Mouse (Mus musculus) adrenal gland, postnatal 4 days (tissue): ENCODE results near the gene Socs2. TPM values are rescaled to one million over a fixed set of nuclear protein-coding genes. Genes with fewer than 3 reads are reported as not detected.

Experiments
- DNase-seq, 2 experiments: peaks; one replicate each; pipeline ENCODE4 v3.0.0; 2021 to 2022; ENCODE audit warnings: low spot score in 2 of 2, mixed read lengths in 2 of 2
- total RNA-seq, 2 experiments: library from RNA; stranded (reverse); gene quantifications; 2 replicates each; pipeline ENCODE4 v1.2.3; 2021

Gene Socs2
- total RNA-seq, 2 experiments from 2014 or later = 41.3 to 44.5 TPM

DNA sequence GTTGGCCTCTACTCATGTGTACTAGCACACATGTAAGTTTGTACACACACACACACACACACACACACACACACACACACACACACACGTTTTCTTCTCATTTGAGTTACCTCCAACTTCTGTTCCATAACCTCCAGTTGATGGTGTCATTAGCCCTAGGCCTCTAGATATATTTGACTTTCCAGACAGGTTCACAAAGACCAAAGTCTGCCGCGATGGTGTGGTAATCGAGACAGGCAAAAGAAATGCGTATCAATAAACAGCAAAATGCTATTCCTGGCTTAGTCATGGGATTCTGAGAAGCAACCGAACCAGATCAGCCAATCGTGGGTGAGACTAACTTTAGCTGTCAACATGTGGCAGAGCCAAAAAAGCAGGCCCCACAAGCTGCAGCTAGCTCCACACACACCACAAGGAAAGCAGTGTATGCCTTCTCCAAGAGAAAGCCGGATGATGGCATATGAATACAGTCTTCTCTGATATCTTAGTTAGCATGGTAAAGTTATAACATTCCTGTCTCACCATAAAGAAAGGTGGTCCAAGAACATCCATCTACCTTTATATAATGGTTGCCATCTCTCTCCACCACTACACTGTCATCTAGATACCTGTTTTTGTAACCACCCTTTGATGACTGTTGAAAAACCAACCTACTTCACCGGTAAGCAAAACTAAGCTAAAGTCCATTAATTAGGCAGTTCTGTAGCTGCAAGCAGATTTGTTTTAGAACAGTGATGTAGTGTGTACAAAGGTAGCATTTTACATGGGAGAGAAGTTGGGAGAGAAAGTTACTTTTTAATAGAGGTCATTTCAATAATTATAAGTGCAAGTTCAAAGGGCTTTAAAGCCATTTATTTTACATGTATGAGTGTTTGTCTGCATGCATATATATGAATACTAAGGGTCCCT lies 9.5 kb upstream of the Socs2 start:
- no peak for DNase-seq

DNA sequence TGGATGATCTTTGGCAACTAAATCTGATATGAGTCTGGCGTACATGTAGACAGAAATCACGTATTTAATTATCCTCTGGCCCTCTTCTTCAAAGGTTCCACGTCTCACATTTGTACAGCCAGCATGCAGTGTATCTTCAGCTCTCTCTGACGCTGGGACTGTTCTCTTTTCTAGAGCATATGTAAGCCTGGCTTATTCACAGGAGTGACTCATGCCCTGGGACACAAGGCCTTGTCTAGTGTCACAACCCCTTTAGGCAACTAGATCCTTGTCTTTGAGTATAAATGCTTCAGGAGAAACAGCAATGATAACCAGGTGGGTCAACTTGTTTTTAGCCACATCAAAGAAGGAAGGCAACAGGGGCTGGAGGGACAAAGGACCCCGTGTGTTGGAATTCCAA lies 5.7 kb upstream of the Socs2 start:
- DNase-seq = no peak

DNA sequence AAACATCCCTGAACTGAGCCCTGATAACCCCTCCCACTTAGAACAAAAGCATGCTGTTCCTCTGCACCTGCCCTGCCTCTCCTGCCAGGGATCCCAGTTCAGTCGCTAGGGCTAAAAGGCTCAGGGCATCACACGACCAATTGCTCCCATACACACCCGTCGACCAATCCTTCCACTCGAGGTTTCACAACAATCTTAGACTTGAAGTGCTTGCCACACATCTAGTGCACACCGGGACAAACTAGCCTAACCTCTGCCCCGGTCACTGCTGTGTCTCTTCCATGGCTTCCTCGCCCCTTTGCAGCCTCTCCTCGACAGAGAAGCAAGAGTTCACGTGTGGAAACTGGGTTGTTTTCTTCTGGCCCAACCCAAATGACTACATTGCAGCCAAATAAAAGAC lies 3.3 kb upstream of the Socs2 start:
- no peak for DNase-seq

DNA sequence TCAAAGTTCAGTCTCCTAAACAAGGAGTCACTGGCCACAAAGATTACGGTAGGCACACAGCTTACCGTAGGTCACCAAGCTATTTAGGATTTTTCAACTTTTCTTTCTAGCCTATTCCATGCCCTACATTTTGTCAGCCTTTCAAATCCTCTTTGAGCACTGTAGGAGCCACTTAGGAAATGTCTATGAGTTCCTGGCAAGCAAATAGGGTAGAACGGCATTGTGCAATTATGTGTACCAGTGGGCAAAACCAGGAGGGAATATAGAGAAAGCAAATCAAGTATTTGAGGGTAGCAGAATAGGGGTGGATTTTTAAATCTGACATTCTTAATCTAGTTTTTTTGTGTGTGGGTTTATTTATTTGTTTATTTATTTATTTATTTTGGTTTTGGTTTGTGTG lies 2.7 kb upstream of the Socs2 start:
- no peak for DNase-seq

DNA sequence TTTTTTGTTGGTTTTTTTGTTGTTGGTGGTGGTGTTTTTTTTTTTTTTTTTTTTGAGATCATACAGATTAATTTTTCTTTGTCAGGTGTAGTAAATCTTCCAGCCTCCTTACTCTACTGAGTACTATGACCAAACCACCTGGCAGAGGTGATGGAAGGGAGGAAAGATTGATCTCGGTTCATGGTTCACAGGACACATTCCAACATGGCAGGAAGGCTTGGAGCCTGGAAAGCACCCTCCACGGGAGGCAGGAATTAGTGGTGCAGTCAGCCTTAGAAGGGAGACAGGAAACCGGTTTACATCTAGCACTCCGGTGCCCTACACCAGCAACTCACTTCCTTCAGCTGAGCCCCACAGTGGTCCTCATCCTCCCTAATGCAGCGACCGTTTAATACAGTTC lies 1.7 kb upstream of the Socs2 start:
- DNase-seq = no peak

DNA sequence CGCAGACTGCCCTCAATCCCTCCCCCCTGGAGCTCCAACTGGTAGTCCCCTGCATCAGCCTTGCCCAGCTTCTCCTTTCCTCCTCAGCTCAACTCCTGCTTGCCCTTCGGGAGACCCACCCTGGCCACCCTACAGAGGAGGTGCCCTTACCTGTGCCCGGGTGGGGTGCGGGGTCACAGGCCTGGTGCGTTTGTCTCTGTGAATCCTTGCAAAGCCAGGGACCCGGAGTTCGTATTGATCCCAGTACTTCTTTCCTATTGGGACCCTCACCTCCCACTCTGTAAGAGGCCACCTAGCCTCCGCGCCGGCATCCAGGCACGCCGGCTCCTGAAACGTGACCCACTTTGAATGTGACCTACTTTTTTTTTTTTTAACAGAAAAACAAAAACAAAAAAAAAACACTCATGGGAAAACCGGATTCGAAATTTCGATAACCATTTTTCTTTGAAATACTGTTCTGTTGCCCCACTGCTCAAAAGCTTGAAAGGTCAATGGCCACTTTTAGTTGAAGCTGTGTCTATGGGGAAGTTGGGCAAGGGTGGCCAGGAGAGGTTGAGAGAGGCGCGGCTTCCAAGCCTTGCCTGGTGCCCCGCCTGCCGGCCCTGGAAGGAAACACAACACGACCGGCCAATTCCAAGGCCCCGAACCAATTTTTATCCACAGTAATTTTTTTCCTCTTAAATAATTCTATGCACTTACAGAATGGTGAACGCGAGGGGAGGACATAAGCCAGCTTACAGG lies 686 bp upstream of the Socs2 start:
- peak; percentile 43 to 57 for DNase-seq

DNA sequence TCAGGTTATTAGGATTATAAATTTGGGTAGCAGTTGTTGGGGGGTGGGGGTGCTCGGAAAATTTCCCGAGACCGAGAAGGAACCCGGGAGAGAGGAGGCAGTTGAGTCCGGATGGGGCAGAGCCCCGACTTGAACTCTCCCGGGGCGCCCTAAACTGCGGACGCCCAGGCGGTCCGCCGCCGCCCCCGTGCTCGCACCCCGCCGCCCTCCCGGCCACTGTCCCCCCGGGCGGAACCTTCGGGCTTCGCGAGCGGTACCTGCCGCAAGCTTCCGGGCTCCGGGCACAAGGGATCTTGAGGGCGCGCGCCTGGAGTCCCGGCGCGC lies 657 bp downstream of the Socs2 start:
- DNase-seq = no peak

DNA sequence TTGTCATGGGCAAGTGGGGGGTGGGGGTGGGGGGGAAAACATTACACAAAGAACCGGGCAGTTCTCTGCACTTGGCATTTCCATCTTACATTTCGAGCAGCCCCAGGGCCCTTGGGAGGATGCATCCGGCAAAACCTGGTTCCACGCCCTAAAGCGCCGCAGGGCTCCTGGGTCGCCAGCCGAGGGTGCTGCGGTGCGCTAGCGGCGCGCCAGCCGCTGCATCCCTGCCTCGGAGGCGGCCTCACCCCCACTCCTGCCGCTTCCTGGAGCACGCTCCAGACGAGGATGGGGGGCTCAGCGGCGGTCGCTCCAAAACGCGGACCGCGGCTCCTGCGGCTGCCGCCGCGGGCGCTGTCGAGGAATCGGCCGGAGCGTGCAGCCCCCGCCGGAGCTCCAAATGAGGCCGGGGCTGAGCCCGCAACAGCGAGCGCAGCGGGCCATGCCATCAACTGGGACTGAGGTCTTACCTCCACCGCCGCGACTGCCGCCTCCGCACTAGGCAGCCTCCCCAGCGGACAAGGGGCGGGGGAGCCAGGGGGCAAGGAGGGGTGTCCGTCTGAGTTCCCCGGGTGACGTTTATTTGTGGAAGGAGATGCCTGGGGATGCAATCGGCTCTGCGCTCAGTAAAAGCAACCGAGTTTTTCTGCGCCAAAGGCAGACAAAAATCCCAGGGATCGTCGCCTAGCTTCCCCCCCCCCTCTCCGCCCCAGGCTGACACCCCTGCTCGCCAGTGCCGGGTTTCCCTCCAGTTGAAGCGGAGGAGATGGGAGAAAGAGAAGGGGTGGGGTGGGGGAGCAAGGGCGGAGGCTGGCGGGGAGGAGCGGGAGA lies 1.2 kb downstream of the Socs2 start:
- peak; percentile 14 to 24 for DNase-seq

DNA sequence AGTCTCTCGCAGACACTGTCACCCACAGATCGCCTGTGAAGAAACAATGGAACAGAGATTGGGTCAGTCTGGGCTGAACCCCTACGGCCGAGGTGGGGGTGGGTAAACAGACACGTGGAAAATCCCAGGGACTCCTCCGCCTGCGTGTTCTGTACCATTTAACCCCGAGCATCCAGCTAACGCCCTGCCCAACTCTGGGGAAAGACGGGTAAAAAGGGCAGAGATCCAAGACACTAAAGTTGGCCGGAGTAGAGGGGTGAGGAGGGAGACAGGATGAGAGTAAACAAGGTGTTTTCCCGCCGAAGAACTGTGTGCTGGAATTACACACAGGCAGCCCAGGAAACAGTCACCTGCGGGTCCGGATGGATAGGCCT lies 1.8 kb downstream of the Socs2 start:
- no peak for DNase-seq

DNA sequence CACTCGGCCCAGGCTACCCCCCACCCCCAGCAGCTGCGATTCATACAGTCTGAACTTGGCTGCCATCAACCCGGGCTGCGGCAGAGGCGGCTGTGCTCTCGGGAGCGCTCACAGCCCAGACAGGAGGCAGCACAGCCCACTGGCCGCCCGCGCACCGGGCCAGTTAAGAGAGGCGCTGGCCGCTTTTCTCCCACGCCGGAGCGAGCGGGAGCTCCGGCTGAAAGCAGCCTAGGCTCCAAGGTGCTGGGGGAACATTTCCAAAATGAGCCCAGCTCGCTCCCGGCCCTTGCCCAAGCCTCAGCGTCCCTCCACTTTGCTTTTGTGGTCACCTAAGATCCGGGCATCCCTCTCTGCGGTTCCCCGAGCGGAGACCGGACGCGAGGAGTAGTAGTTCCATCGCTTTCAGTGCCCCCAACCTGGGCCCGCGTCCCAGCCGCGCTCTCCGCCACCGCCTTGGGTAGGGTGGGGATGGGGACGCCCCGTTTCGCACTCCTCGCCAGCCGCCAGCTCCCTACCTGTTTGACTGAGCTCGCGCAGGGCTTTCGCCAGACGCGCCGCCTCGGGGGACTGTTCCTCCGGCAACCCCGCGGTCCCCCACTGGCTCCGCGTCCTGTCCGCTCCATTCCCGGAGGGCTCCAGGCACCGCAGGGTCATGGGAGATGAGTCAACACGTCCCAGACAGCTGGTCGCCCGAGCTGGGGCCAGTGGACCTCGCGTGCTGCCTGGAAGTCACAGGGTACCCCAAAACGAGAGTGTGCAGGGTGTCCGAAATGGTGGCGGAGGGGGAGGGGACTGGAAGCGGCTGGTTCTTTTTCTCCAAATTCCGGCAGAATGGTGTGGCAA lies 2.4 kb downstream of the Socs2 start:
- DNase-seq = peak in 1 of 2 experiments; percentile 16

DNA sequence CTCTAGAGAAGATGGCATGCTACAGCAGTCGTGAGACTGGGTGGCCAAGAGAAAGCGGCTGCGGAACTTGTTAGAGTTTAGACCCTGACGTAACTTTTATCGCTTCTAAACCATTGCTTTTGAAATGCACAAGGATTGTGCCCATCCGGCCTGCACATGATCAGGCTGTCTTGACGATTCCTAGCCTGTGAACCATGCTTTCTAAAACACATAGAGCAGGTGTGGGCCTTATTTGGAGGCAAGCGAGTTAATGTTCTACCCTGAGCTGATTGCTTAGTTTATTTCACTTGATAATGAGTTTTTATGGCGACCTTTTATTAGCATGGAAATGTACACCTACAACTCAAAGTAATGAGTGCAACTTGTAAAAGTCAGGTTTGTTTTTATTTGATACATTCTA lies 5.8 kb downstream of the Socs2 start:
- DNase-seq = no peak

DNA sequence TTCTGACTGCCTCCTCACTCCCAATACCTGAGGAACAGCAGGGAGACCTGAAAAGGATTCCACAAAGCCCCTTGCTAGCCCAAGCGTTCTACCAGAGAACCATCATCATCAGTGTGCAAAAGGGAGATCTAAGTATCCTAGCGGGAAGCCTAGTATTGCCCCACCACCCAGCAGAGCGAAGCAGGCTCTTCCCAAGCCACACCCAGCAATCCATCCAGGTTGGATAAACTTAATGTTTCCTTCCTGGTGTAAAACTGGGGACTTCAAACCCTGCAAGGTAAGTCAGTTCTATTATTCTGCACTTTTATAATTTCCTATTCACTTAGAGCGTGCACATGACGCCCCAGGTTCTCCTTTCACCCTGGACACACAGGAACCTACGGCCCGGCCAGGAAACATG lies 6.3 kb downstream of the Socs2 start:
- DNase-seq = no peak

DNA sequence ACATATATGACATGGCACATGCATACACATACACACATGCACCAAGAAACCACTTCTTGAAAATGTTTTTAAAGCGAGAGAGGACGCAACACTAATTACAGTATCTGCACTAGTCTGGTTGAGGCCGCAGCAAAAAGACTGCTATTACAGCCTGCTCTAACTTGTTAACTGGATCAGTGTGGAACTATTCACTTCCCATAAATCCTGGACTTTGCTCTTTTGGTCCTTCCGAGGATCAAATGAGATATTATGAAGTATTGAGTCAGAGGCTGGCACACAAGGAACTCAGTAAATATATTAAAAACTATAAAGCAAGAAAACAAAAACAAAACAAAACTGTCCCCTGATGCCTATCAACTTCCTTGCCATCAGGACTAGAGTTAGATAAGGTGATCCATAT lies 6.8 kb downstream of the Socs2 start:
- no peak for DNase-seq

DNA sequence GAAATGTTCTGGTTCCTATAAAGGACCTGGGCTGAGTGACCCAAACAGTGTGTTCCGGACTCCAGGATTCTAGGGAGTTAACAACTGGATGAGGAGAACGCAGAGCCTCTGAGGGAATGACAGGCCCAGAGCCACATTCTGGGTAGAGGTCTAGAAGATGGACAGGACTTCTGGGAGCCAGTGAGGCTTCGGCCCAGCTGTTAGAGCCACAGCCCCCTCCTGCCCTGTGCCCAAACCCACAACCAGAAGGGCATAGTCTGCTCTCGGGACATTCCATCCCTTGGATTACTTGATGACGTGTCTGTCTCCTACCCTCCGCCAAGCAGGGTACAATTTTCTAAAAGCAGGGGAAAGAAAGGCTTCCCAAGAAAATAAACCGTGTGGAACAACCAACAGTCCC lies 7.8 kb downstream of the Socs2 start:
- DNase-seq = no peak

DNA sequence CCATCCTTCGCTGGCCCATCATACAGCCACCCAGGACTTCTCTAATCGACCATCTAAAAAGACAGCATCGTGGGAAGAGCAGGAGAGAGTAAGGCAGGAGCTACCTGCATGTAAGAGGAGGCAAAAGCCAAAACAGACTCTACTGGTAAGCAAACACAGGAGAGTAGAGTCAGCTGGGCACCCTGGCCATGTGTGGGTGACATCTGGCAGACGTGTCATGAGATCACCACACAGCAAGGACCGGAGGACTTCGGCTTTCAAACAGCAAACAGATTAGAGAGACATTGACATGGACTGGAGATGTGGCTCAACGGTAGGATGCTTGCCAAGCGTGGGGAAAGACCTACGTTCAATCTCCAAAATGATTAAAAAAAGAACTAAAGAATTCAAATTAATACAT lies 8.5 kb downstream of the Socs2 start:
- DNase-seq = no peak

DNA sequence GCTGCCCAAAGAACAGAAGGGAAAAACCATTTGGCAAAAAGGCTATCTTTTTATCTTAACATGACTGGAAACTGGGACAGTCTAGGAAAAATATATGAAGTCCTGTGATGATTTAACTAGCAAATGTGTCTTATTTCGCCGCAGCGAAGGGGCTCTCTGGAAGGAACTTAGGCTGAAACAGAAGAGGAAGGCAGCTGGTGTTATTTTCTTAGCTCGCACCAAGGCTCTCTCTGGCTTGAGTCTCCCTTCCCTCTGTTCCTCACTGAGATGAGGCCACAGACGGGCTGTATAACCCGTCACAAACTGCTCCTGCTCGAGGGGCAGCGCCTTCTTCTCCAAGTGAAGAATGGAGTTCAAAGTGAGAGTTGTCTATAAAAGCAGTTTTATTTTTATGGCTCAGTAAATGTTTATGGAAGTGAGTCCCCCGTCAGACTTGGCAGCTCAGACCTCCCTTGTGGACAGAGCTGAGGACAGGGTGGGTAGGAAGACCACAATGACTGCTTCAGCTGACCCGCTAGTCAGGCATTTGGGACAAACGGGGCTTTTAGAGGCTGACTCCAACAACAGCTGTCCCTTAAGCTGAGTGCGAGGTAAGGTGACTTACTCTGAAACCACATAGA lies 9.3 kb downstream of the Socs2 start:
- no peak for DNase-seq

DNA sequence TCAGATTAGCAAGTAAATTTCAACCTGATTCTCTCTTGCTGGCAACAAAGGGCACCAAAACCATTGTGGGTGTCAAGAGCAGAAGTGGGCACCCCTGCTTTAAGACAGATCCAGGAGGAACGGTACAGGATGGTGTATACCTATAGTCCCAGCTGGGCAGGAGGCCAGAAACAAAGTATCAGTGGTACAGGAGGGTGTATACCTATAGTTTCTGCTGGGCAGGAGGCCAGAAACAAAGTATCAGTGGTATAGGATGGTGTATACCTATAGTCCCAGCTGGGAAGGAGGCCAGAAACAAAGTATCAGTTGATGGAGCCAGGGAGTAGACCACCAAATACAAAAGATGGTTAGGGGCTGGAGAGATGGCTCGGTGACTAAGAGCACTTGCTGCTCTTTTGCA lies 12.2 kb downstream of the Socs2 start:
- DNase-seq = no peak

DNA sequence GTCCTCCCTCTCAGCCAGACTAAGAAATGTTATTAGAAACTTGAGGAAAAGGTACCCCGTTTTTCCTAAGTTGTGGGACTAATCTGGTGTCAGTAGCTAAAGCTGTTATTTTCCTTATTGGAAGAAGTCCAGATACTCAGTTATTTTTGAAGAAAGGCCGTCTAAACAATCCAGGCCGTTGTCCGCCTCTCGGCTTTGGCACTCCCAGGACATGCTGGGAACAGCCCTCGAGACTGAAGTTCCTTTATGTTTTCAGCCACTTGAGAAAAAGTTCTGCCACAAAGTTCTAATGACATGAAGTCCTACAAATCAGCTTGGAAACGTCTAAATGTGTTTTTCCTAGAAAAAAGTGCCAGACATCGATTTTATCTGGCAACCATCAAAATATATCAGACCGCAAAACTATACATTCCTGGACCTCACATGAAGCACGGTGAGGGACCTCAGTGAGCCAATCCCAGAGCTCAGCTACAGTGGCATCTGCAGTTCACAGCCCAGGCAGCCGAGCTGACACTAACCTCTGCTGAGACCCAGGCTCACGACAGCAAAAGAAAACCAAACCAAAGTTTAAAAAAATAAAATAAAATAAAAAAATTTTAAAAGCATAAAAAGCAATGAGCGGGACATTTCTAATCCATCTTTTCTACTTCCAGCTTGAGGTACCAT lies 17.2 kb downstream of the Socs2 start:
- no peak for DNase-seq

DNA sequence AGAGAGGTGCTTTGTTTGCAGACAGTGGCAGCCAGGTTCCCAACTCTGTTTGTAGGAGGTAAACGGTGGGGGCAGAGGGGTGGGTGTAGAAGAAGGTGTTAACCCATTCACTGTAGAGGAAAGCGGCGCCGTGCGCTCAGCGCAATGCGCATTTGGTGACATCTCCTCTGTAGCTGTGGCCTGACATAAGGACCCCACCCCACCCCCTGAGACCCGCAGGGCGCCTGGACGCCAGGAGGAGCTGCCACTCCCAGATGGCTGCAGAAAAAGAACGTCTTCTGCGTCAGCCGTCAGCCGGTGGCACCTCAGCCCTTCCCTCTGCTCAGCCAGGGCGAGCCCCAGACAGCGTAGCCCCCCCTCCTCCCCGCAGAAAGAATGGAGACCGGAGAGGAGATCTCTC lies 18.5 kb downstream of the Socs2 start:
- DNase-seq = no peak
